Mouse (Mus musculus) spleen, adult 2 months (tissue): ENCODE measurements around the gene Unc5a. TPM values are rescaled to one million over a fixed set of nuclear protein-coding genes. Genes with fewer than 3 reads are reported as not detected.

ENCODE experiments used
- DNase-seq, 2 experiments: peaks; one replicate each; pipeline versions ENCODE4 v3.0.0 to v3.0.0-alpha.2; 2012 to 2021; ENCODE audit warnings: low spot score in 2 of 2, low read depth in 1 of 2
- H3K27ac ChIP-seq: fragments of 200-500 bp; 2 replicates; pipeline ENCODE4 v1.5.1; 2012; ENCODE audit warnings: low read length, inconsistent platforms; ENCODE audit not compliant: insufficient read depth
- H3K27me3 ChIP-seq: fragments of 200-500 bp; 2 replicates; pipeline ENCODE4 v1.6.1; 2012; ENCODE audit warnings: mild to moderate bottlenecking, moderate library complexity, low read length, inconsistent platforms; ENCODE audit not compliant: control insufficient read depth, insufficient read depth
- H3K36me3 ChIP-seq: fragments of 200-500 bp; 2 replicates; pipeline ENCODE4 v1.6.1; 2012; ENCODE audit warnings: mild to moderate bottlenecking, low read length, inconsistent platforms; ENCODE audit not compliant: control insufficient read depth, insufficient read depth
- H3K4me1 ChIP-seq: fragments of 200-500 bp; 2 replicates; pipeline ENCODE4 v1.6.1; 2011; ENCODE audit warnings: inconsistent platforms; ENCODE audit not compliant: control insufficient read depth, insufficient read depth, insufficient read length
- H3K4me3 ChIP-seq: fragments of 200-500 bp; 2 replicates; pipeline ENCODE4 v1.5.1; 2011; ENCODE audit warnings: mild to moderate bottlenecking, inconsistent platforms; ENCODE audit not compliant: insufficient read depth, insufficient read length; ENCODE audit errors: extremely low read depth
- CTCF ChIP-seq: fragments of 200-500 bp; IDR thresholded peaks from 2 replicates; pipeline ENCODE4 v1.5.1; 2011; ENCODE audit warnings: mild to moderate bottlenecking, inconsistent platforms; ENCODE audit not compliant: insufficient read depth, insufficient read length, insufficient replicate concordance; ENCODE audit errors: extremely low read depth
- POLR2A ChIP-seq: fragments of 200-500 bp; IDR thresholded peaks from 2 replicates; pipeline ENCODE4 v1.6.1; 2011; ENCODE audit warnings: low read depth, low read length, inconsistent platforms
- WGBS: fragments of 180-500 bp; shearing (Covaris S2); methylation state at CpG from one replicate; pipeline ENCODE4 v1.1.7; 2018; 5-methylcytosine and 5-hydroxymethylcytosine counted together
- polyA plus RNA-seq: library from polyadenylated mRNA; depleted of rRNA; stranded (reverse); fragments of >200 nt; gene quantifications from 2 replicates; pipeline ENCODE4 v1.2.3, GENCODE M21; 2012

Gene Unc5a
- polyA plus RNA-seq, 1 experiment: 3.9 TPM

- Histone ChIP-seq H3K27ac (peak overlapping the region; percentile 68), H3K27me3 (no peaks in the 10 kb centered on the region), H3K4me3 (no peak overlapping the region), H3K4me1 (peaks cover 14% of the 10 kb centered on the region), H3K36me3 (no peaks in the 10 kb centered on the region)
- WGBS: 39% methylated on average over 8 of the region's 8 CpGs
- TF ChIP-seq POLR2A (no peak), CTCF (no peak)
- DNase-seq: peak in 1 of 2 experiments; percentile 38
Measured at GRCm38 (mm10) chr13:55017898-55018599, 68.8 kb downstream of the Unc5a start.

DNA sequence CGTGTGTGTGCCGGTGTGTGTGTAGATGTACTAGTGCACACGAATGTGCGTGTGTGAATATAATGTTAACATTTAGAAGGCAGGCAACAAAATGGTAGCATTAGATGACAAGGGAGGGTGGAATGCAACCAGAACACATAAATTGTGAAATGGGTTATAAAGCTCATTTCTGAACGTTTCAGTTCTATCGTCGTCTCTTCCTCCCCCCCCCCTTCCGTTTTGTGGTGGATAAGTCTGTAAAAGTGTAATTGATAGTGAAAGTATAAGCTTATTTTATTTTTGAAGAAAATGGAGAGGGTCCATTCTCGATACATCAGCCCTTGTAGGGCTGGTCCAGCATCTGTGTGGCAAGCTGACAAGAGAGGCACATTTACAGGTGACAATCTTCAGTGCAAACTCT lies 69.5 kb downstream of the Unc5a start:
- H3K4me3 ChIP-seq: no peak overlapping the region

DNA sequence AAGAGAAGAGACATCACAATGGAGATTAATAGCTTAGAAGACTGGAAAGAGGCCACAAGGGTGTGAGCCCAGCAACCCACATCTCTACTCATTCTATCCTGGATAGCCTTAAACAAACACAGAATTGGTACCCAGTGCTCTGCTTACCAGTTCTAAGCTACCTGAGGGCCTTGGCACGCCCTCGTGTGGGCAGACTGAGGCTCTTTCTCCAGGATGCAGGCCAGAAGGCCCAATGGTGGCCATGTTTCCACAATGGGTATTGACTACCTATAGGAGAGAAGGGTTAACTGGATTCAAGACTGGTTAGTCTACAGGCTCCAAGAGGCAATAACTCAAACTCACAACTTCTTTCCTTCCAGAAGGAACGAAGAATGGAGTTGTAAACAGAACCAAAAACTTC lies 70.0 kb downstream of the Unc5a start:
- WGBS: 79% methylated on average over 3 of the region's 3 CpGs
- peaks cover 25% of the 10 kb centered on the region for H3K4me1 ChIP-seq
- TF ChIP-seq CTCF (no peak), POLR2A (no peak)
- no peak for DNase-seq
- no peaks in the 10 kb centered on the region for H3K36me3 ChIP-seq
- H3K27ac ChIP-seq: peak overlapping the region; percentile 68
- H3K27me3 ChIP-seq: no peaks in the 10 kb centered on the region
- H3K4me3 ChIP-seq: no peak overlapping the region

More for the DNA sequence above, 69.5 kb downstream of the Unc5a start:
- Histone ChIP-seq H3K27me3 (no peaks in the 10 kb centered on the region), H3K4me1 (peaks cover 20% of the 10 kb centered on the region), H3K36me3 (no peaks in the 10 kb centered on the region), H3K27ac (peak overlapping the region; percentile 68)
- WGBS: 51% methylated on average over 9 of the region's 9 CpGs
- no peak for DNase-seq
- TF ChIP-seq POLR2A (no peak), CTCF (no peak)

- Histone ChIP-seq H3K4me1 (peaks cover 27% of the 10 kb centered on the region), H3K4me3 (no peak overlapping the region), H3K27me3 (no peaks in the 10 kb centered on the region), H3K27ac (no peak overlapping the region; the same call in 1 of the 2 replicates), H3K36me3 (no peaks in the 10 kb centered on the region)
- DNase-seq: no peak
- TF ChIP-seq POLR2A (no peak), CTCF (no peak)
- 54% methylated on average over 4 of the region's 4 CpGs for WGBS
Measured at GRCm38 (mm10) chr13:55020051-55020450, 70.8 kb downstream of the Unc5a start.

GRCm38 (mm10) chr13:55021194-55021779 lies 72.1 kb downstream of the Unc5a start, which contains the start of gene Hk3:
Gene Hk3, minus strand, starts transcription at chr13:55021385.
- no peak within 1 kb of the TSS for H3K4me3 ChIP-seq
- peak within 1 kb of the TSS; percentile 49 for H3K27ac ChIP-seq
- TF ChIP-seq CTCF: no peak
- TF ChIP-seq POLR2A: no peak
- H3K36me3 ChIP-seq: no peaks in the 10 kb centered on the region
- peaks cover 27% of the 10 kb centered on the region for H3K4me1 ChIP-seq
- no peak for DNase-seq
- 70% methylated on average over 13 of the region's 13 CpGs for WGBS
- H3K27me3 ChIP-seq: no peaks in the 10 kb centered on the region

DNA sequence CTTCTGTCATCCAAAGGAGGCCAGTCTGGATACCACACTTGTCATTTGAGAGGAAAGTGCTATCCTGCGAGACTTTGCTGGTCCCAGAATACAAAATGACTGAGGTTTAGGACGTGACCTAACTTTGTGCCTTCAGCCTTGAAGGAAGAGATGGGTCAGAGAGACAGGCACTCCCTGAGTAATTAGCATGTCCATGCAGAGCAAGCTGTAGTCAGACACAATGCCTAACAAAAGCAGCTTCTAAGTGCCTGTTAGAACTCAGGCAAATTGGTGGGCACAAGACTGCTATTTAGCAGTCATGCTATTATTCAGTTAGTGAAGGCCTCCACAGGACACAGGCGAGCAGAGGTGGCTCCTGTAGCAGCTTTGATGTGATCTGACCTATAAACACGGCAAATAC lies 73.0 kb downstream of the Unc5a start:
- Histone ChIP-seq H3K27me3 (no peaks in the 10 kb centered on the region), H3K36me3 (no peaks in the 10 kb centered on the region), H3K27ac (peak overlapping the region; percentile 38), H3K4me3 (peak overlapping the region; percentile 9; the same call in 1 of the 2 replicates), H3K4me1 (peaks cover 25% of the 10 kb centered on the region)
- no peak for DNase-seq
- WGBS: 61% methylated on average over 4 of the region's 4 CpGs
- TF ChIP-seq CTCF: no peak
- no peak for TF ChIP-seq POLR2A

- peak in 1 of 2 experiments; percentile 29 for DNase-seq
- TF ChIP-seq POLR2A (no peak), CTCF (no peak)
- Histone ChIP-seq H3K4me1 (peaks cover 24% of the 10 kb centered on the region), H3K27me3 (no peaks in the 10 kb centered on the region), H3K36me3 (peaks cover 1% of the 10 kb centered on the region; the same call in 1 of the 2 replicates), H3K27ac (peak overlapping the region; percentile 43), H3K4me3 (peak overlapping the region; percentile 42; the same call in 1 of the 2 replicates)
- WGBS: 14% methylated on average over 9 of the region's 9 CpGs
Measured at GRCm38 (mm10) chr13:55022715-55023114, 73.5 kb downstream of the Unc5a start.
